Mouse (Mus musculus) MEL (cell line): ENCODE data around the gene Unc13d. TPM values are rescaled to one million over a fixed set of nuclear protein-coding genes. Genes with fewer than 3 reads are reported as not detected.

ENCODE experiments used
- DNase-seq: peaks from one replicate; pipeline ENCODE4 v3.0.0; 2011; ENCODE audit warnings: low read depth, low spot score
- H3K27ac ChIP-seq: 2 replicates; pipeline ENCODE4 v1.5.1; 2012; ENCODE audit warnings: low read depth, mild to moderate bottlenecking, control low read depth, low read length, moderate library complexity; ENCODE audit not compliant: control insufficient read depth
- H3K27me3 ChIP-seq, 2 experiments: fragments of 150-350 bp in 1 of 2; sonication (generic) in 1 of 2; 2 replicates each; pipeline ENCODE4 v1.6.1; 2012; ENCODE audit warnings: low read length in 2 of 2, mild to moderate bottlenecking in 2 of 2, improper control_type of control experiment in 1 of 2, moderate library complexity in 1 of 2; ENCODE audit not compliant: insufficient read depth in 2 of 2, control insufficient read depth in 1 of 2
- H3K36me3 ChIP-seq, 2 experiments: 2 replicates each; pipeline ENCODE4 v1.6.1; 2012 to 2014; ENCODE audit warnings: low read length in 2 of 2, improper control_type of control experiment in 1 of 2, inconsistent platforms in 1 of 2, mild to moderate bottlenecking in 1 of 2; ENCODE audit not compliant: insufficient read depth in 2 of 2, control insufficient read depth in 1 of 2
- H3K4me1 ChIP-seq, 2 experiments: fragments of 150-350 bp in 1 of 2; sonication (generic) in 1 of 2; 2 replicates each; pipeline ENCODE4 v1.6.1; 2012; ENCODE audit warnings: low read length in 2 of 2, improper control_type of control experiment in 1 of 2, mild to moderate bottlenecking in 1 of 2; ENCODE audit not compliant: insufficient read depth in 2 of 2, control insufficient read depth in 1 of 2
- H3K4me3 ChIP-seq, 2 experiments: fragments of 150-350 bp in 1 of 2; sonication (generic) in 1 of 2; 2 replicates each; pipeline ENCODE4 v1.5.1; 2012; ENCODE audit warnings: low read depth in 2 of 2, low read length in 2 of 2, mild to moderate bottlenecking in 2 of 2, moderate library complexity in 2 of 2, control low read depth in 1 of 2, improper control_type of control experiment in 1 of 2; ENCODE audit not compliant: control insufficient read depth in 1 of 2, insufficient read depth in 1 of 2
- H3K79me2 ChIP-seq: 2 replicates; pipeline ENCODE4 v1.6.1; 2012; ENCODE audit warnings: mild to moderate bottlenecking, low read length, moderate library complexity; ENCODE audit not compliant: control insufficient read depth, poor library complexity, insufficient read depth
- H3K9ac ChIP-seq: 2 replicates; pipeline ENCODE4 v1.6.1; 2012; ENCODE audit warnings: low read depth, mild to moderate bottlenecking, control low read depth, low read length, moderate library complexity; ENCODE audit not compliant: control insufficient read depth, poor library complexity, severe bottlenecking
- H3K9me3 ChIP-seq: fragments of 150-350 bp; sonication (generic); replicated peaks from 2 replicates; pipeline ENCODE4 v1.6.1; 2012; ENCODE audit warnings: mild to moderate bottlenecking, low read length, improper control_type of control experiment, moderate library complexity; ENCODE audit not compliant: insufficient read depth
- CTCF ChIP-seq, 3 experiments: IDR thresholded peaks in 2 of 3; conservative IDR thresholded peaks in 1 of 3; 2 replicates each; pipeline ENCODE4 v1.5.1; 2011 to 2012; ENCODE audit warnings: low read length in 3 of 3, low read depth in 2 of 3, mild to moderate bottlenecking in 2 of 3, improper control_type of control experiment in 1 of 3, inconsistent platforms in 1 of 3, mixed read lengths in 1 of 3, moderate library complexity in 1 of 3; ENCODE audit not compliant: control insufficient read depth in 1 of 3, insufficient read depth in 1 of 3, poor library complexity in 1 of 3, severe bottlenecking in 1 of 3
- ETS1 ChIP-seq: IDR thresholded peaks from 2 replicates; pipeline ENCODE4 v1.6.1; 2012; ENCODE audit warnings: low read depth, mild to moderate bottlenecking, inconsistent platforms, low read length, improper control_type of control experiment, moderate library complexity
- GABPA ChIP-seq: IDR thresholded peaks from 2 replicates; pipeline ENCODE4 v1.6.1; 2012; ENCODE audit warnings: low read depth, mild to moderate bottlenecking, inconsistent platforms, low read length, improper control_type of control experiment, moderate library complexity
- GATA1 ChIP-seq: IDR thresholded peaks from 2 replicates; pipeline ENCODE4 v1.6.1; 2011; ENCODE audit warnings: low read depth, low read length, improper control_type of control experiment
- HCFC1 ChIP-seq: IDR thresholded peaks from 2 replicates; pipeline ENCODE4 v1.6.1; 2012; ENCODE audit warnings: low read depth, mild to moderate bottlenecking, inconsistent platforms, low read length, improper control_type of control experiment, moderate library complexity
- JUND ChIP-seq: IDR thresholded peaks from 2 replicates; pipeline ENCODE4 v1.6.1; 2011; ENCODE audit warnings: low read depth, mild to moderate bottlenecking, improper control_type of control experiment, low read length
- NELFE ChIP-seq: IDR thresholded peaks from 2 replicates; pipeline ENCODE4 v1.6.1; 2011; ENCODE audit warnings: low read depth, low read length, improper control_type of control experiment
- NRF1 ChIP-seq: IDR thresholded peaks from 2 replicates; pipeline ENCODE4 v1.6.1; 2014; ENCODE audit warnings: low read depth, mild to moderate bottlenecking, inconsistent platforms, low read length, improper control_type of control experiment, moderate library complexity; ENCODE audit not compliant: poor library complexity, insufficient read depth, severe bottlenecking
- POLR2A ChIP-seq, 2 experiments: IDR thresholded peaks; 2 replicates each; pipeline ENCODE4 v1.6.1; 2011 to 2012; ENCODE audit warnings: low read length in 2 of 2, mild to moderate bottlenecking in 2 of 2, control low read depth in 1 of 2, improper control_type of control experiment in 1 of 2, low read depth in 1 of 2, moderate library complexity in 1 of 2; ENCODE audit not compliant: control insufficient read depth in 1 of 2, insufficient read depth in 1 of 2, poor library complexity in 1 of 2
- RCOR1 ChIP-seq: IDR thresholded peaks from 2 replicates; pipeline ENCODE4 v1.6.1; 2012; ENCODE audit warnings: low read depth, mild to moderate bottlenecking, inconsistent platforms, low read length, improper control_type of control experiment
- SIN3A ChIP-seq: IDR thresholded peaks from 2 replicates; pipeline ENCODE4 v1.6.1; 2012; ENCODE audit warnings: low read length, improper control_type of control experiment, inconsistent platforms
- SMC3 ChIP-seq: IDR thresholded peaks from 2 replicates; pipeline ENCODE4 v1.6.1; 2011; ENCODE audit warnings: low read depth, low read length, improper control_type of control experiment
- TBP ChIP-seq: IDR thresholded peaks from 2 replicates; pipeline ENCODE4 v1.8.0; 2011; ENCODE audit warnings: low read depth, low read length, improper control_type of control experiment
- ZKSCAN1 ChIP-seq: IDR thresholded peaks from 2 replicates; pipeline ENCODE4 v1.6.1; 2012; ENCODE audit warnings: low read depth, mild to moderate bottlenecking, inconsistent platforms, low read length, improper control_type of control experiment, moderate library complexity
- polyA plus RNA-seq, 2 experiments: library from polyadenylated mRNA; stranded (reverse) in 1 of 2; unstranded in 1 of 2; fragments of >175 nt in 1 of 2; fragments of >200 nt in 1 of 2; gene quantifications; 2 replicates each; pipeline versions ENCODE4 v1.2.1 to v1.2.4; 2012; ENCODE audit warnings: low replicate concordance in 2 of 2, low read depth in 1 of 2; ENCODE audit not compliant: insufficient read length in 2 of 2, insufficient read depth in 1 of 2, missing spikeins in 1 of 2
- total RNA-seq: library from RNA; depleted of rRNA; stranded (reverse); fragments of 300-350 nt; gene quantifications from 2 replicates; pipeline ENCODE4 v1.2.3, GENCODE M21; 2012

The Unc13d gene
- total and polyA plus RNA-seq, 3 experiments = 115 to 146 TPM; not detected in 1

DNA sequence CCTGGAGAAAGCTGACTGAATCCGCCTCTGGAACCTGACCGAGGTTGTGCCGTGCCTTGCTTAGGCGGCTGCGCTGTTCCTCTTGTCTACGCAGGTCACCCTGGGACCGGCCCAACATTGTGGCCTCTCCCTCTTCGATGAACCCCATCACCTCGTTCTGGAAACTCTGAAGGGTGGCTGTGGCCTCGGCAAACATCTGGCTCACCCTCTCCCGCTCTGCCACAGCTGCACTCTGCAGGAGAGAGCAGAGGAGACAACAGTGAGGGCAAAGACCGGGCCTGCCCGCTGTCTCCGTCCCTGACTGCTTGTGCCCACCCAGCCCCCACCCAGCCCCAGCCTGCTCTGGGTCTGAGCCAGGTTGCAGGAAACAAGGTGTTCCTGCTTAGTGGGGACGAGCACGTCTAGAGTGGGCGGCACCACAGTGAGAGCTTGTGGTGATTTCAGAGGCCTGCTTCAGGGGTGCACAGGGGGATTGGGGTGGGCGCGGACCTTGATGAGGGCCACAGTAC, 30.1 kb upstream of the Unc13d start:
- no peak overlapping the region for H3K27ac ChIP-seq
- no peaks in the 10 kb centered on the region for H3K9me3 ChIP-seq
- no peak overlapping the region for H3K9ac ChIP-seq
- no peak for DNase-seq
- H3K79me2 ChIP-seq = no peaks in the 10 kb centered on the region
- H3K36me3 ChIP-seq = peaks cover 0 to 8% of the 10 kb centered on the region in 2 experiments; a peak in 2 of 4 replicates
- TF ChIP-seq ZKSCAN1 (no peak), GABPA (no peak), TBP (no peak), SIN3A (no peak), HCFC1 (no peak), NELFE (no peak), GATA1 (no peak), POLR2A (IDR thresholded peaks at IDR 0.05; ENCODE audit: control insufficient read depth in 1 of 2, insufficient read depth in 1 of 2, low read depth in 1 of 2, low read length in 2 of 2, poor library complexity in 1 of 2) (no peak), NRF1 (no peak), JUND (no peak), SMC3 (no peak), RCOR1 (no peak)
- no peak overlapping the region for H3K4me3 ChIP-seq
- no peaks in the 10 kb centered on the region for H3K27me3 ChIP-seq
- H3K4me1 ChIP-seq = peaks cover 9 to 10% of the 10 kb centered on the region in 2 experiments

DNA sequence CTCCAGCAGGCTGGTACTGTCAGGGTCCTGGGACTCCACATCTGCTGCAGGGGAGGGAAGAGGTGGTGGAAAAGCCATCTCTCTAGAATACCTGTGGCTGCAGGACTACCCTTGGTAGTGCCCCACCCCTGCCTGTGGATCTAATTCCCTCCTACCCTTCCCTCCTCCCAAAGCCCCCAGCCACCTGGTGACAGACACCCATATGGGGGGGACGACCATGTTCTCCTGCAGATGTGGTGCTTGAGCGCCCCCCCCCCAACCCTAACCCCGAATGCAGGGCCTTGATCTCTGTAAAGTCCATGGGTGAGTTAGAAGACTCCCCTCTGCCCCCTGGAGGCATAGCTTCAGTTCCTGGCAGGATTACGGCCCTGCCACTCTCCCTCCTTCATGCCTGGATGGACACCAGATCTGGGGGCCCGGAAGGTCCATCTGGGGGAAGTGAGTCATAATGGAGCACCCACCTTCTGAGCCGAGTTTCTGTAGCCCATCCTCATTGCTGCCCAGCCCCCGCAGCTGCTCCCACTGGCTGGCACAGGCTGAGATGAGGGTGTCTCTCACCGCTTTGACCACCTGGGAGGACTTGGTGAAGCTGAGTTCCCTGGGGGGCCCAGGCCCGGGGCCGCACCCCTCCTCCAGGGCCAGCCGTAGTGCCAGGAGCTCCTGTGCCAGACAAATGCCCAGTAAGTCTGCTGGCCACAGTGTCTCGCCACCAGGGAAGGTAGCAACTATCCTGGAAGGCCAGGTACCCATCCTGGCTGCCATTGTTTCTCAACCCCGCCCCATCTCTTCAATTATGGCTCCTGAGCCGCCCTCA, 29.4 kb upstream of the Unc13d start:
- no peak overlapping the region for H3K27ac ChIP-seq
- H3K9me3 ChIP-seq = no peaks in the 10 kb centered on the region
- no peaks in the 10 kb centered on the region for H3K79me2 ChIP-seq
- peaks cover 9 to 10% of the 10 kb centered on the region in 2 experiments for H3K4me1 ChIP-seq
- DNase-seq = no peak
- H3K36me3 ChIP-seq = peaks cover 0 to 8% of the 10 kb centered on the region in 2 experiments; a peak in 2 of 4 replicates
- H3K9ac ChIP-seq = no peak overlapping the region
- H3K4me3 ChIP-seq = no peak overlapping the region
- TF ChIP-seq CTCF (IDR thresholded peaks at IDR 0.05 in 2 of 3, conservative IDR thresholded peaks at IDR 0.05 in 1 of 3; ENCODE audit: control insufficient read depth in 1 of 3, insufficient read depth in 1 of 3, low read depth in 2 of 3, low read length in 3 of 3, poor library complexity in 1 of 3, severe bottlenecking in 1 of 3) (peak in 1 of 3 experiments; percentile 16; a peak in 2 of 6 replicates), ETS1 (no peak)
- TF ChIP-seq, all 39 proteins: peak for 1
- H3K27me3 ChIP-seq = no peaks in the 10 kb centered on the region
